Mouse (Mus musculus): ENCODE results near the gene Egflam. TPM values are rescaled to one million over a fixed set of nuclear protein-coding genes. Genes with fewer than 3 reads are reported as not detected.
A peak's percentile ranks its signal among the peaks of the same experiment; 100 is the strongest.

Egflam gene
- polyA plus RNA-seq, 1 experiment from 2014 or later, result 21.3 TPM

DNA sequence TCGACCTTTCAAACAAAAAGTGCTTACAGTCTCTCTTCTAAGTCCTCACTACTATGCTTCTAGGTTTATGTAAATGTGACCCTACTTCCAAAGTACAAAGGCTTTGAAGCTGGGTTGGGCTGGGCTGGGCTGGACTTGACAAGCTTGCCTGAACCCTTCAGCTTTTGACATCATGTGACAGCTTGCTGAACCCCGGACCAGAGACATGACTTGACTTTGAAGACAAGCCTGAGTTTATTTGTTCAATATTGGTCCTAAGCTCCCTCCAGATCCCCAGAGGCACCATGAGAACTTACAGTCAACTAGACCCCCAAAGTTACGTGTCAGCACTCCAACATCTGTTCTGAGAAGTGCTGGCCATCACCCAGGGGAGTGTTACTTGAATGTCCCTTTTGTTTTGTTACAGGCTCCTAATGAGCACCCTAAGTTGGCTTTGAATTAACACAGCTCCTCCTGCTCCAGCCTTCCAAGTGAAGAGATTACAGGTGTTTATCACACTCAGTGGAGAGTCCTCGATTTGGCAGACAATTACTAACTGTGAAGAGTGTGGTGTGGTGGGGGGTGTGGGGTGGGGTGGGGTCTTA is 109.3 kb downstream of the Egflam start:
- Histone ChIP-seq H3K4me3 (no peak overlapping the region), H3K9ac (no peak overlapping the region), H3K36me3 (no peaks in the 10 kb centered on the region), H3K27ac (no peak overlapping the region), H3K4me2 (replicated peaks) (no peak overlapping the region), H3K4me1 (no peaks in the 10 kb centered on the region), H3K27me3 (no peaks in the 10 kb centered on the region), H3K9me3 (no peaks in the 10 kb centered on the region)
- 39% methylated on average over 4 of the region's 4 CpGs for WGBS
- no peak for ATAC-seq (ENCODE audit: insufficient number of reproducible peaks, insufficient read depth, low FRiP score, low TSS enrichment)

DNA sequence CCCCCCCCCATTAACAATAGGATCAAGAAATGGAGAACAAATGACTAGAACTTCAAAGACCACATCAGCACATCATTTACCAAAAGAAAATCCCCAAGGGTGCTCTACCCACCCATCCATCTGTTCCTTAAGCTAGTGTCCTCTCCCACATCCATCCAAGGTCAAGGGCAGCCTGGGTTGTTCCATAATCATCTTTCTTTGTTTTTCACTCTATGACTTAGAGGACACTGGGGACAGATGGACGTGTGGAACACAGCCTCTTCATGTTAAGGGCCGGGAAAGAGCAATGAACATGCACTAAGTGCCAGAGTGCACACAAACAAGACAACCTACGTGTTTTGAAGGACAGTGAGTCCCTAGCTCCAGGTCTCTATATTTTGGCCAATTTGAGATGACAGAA is 110.3 kb downstream of the Egflam start:
- 82% methylated on average over 3 of the region's 3 CpGs for WGBS
- no peak overlapping the region for H3K9ac ChIP-seq
- H3K9me3 ChIP-seq, result no peaks in the 10 kb centered on the region
- H3K36me3 ChIP-seq, result no peaks in the 10 kb centered on the region
- no peak overlapping the region for H3K4me2 ChIP-seq (replicated peaks)
- H3K27me3 ChIP-seq, result no peaks in the 10 kb centered on the region
- ATAC-seq (ENCODE audit: insufficient number of reproducible peaks, insufficient read depth, low FRiP score, low TSS enrichment), result no peak
- no peak overlapping the region for H3K4me3 ChIP-seq
- H3K27ac ChIP-seq, result no peak overlapping the region
- H3K4me1 ChIP-seq, result no peaks in the 10 kb centered on the region

GRCm38 (mm10) chr15:7281579-7281978 is 116.6 kb downstream of the Egflam start:
- Histone ChIP-seq H3K27me3 (no peaks in the 10 kb centered on the region), H3K36me3 (no peaks in the 10 kb centered on the region), H3K9me3 (no peaks in the 10 kb centered on the region), H3K4me3 (no peak overlapping the region), H3K4me1 (no peaks in the 10 kb centered on the region), H3K27ac (no peak overlapping the region), H3K4me2 (replicated peaks) (no peak overlapping the region), H3K9ac (no peak overlapping the region)
- WGBS, result 66% methylated on average over 6 of the region's 6 CpGs
- no peak for ATAC-seq (ENCODE audit: insufficient number of reproducible peaks, insufficient read depth, low FRiP score, low TSS enrichment)

GRCm38 (mm10) chr15:7263822-7264221 is 134.4 kb downstream of the Egflam start:
- ATAC-seq (ENCODE audit: insufficient number of reproducible peaks, insufficient read depth, low FRiP score, low TSS enrichment), result 0 out of 2 replicates have a peak, but pooled peaks have one; percentile 35
- no peaks in the 10 kb centered on the region for H3K36me3 ChIP-seq
- no peak overlapping the region for H3K27ac ChIP-seq
- H3K4me3 ChIP-seq, result no peak overlapping the region
- WGBS, result 14% methylated on average over 3 of the region's 3 CpGs
- H3K4me1 ChIP-seq, result no peaks in the 10 kb centered on the region
- no peaks in the 10 kb centered on the region for H3K9me3 ChIP-seq
- H3K27me3 ChIP-seq, result no peaks in the 10 kb centered on the region
- no peak overlapping the region for H3K4me2 ChIP-seq (replicated peaks)
- no peak overlapping the region for H3K9ac ChIP-seq

DNA sequence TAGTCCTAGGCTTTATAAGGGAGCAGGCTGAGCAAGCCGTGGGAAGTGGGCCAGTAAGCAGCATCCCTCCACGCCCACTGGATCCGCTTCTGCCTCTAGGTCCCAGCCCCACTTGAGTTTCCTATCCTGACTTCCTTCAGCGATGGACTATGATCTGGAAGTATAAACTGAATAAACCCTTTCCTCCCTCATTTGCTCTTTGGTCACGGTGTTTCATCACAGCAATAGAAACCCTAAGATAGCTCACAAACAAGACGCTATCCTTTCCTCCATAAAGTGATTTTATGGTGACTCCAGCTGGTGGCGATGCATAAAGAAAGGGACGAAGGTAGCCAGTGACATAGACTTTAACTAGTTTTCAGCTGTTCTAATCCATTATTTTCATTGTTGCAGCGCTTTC is 134.9 kb downstream of the Egflam start:
- Histone ChIP-seq H3K27ac (no peak overlapping the region), H3K9me3 (no peaks in the 10 kb centered on the region), H3K36me3 (no peaks in the 10 kb centered on the region), H3K27me3 (no peaks in the 10 kb centered on the region), H3K4me1 (no peaks in the 10 kb centered on the region), H3K9ac (no peak overlapping the region), H3K4me3 (no peak overlapping the region), H3K4me2 (replicated peaks) (no peak overlapping the region)
- ATAC-seq (ENCODE audit: insufficient number of reproducible peaks, insufficient read depth, low FRiP score, low TSS enrichment), result no peak
- 95% methylated on average over 9 of the region's 9 CpGs for WGBS

DNA sequence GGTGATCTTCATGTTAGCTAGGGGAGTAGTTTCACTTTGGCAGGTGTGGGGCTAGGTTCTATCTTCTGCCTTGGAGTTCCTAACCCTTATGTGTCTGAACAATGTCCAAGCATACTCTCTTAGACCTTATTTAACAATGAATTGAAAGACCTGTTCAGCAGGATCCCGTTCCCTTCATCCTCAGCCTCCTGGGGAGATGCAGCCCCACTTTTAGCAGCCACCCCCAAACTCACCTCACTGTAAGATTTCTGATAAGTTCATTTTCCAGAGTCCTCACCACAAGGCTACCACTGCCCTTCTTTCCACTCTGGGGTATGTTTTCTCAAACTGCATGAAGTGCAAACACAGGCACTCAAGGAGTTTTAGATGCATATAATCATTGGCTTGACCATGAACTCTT is 136.8 kb downstream of the Egflam start:
- ATAC-seq (ENCODE audit: insufficient number of reproducible peaks, insufficient read depth, low FRiP score, low TSS enrichment), result no peak
- WGBS, result 84% methylated on average over 1 of the region's 1 CpGs
- H3K4me2 ChIP-seq (replicated peaks), result no peak overlapping the region

GRCm38 (mm10) chr15:7256577-7256976 is 141.6 kb downstream of the Egflam start:
- Histone ChIP-seq H3K27ac (no peak overlapping the region), H3K4me3 (no peak overlapping the region), H3K4me1 (no peaks in the 10 kb centered on the region), H3K4me2 (replicated peaks) (no peak overlapping the region), H3K27me3 (no peaks in the 10 kb centered on the region), H3K9ac (no peak overlapping the region), H3K9me3 (no peaks in the 10 kb centered on the region), H3K36me3 (no peaks in the 10 kb centered on the region)
- no peak for ATAC-seq (ENCODE audit: insufficient number of reproducible peaks, insufficient read depth, low FRiP score, low TSS enrichment)
- 85% methylated on average over 3 of the region's 3 CpGs for WGBS

More for the DNA sequence above, 136.8 kb downstream of the Egflam start:
- H3K9me3 ChIP-seq, result no peaks in the 10 kb centered on the region
- no peaks in the 10 kb centered on the region for H3K4me1 ChIP-seq
- H3K27ac ChIP-seq, result no peak overlapping the region
- no peak overlapping the region for H3K9ac ChIP-seq
- no peaks in the 10 kb centered on the region for H3K36me3 ChIP-seq
- no peaks in the 10 kb centered on the region for H3K27me3 ChIP-seq
- H3K4me3 ChIP-seq, result no peak overlapping the region

DNA sequence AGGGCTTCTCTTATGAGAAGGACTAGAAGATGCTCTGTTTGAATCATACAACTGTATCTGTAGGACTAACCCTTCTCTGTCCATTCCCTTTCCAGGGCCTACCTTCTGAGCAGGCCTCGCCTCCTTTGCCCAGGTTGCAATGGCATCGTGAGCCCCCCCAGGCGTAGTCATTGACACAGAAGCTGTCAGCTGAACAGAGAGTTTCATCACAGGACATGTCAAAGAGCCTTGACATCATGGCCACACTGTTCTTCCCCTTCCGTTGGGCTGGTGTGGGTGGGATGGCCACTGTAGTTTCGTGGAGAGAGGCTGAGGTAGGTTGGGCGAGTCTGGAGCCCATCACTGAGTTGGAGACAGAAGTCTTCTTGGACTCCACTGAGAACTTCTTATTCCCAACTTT is 144.9 kb downstream of the Egflam start:
- peaks cover 18% of the 10 kb centered on the region for H3K36me3 ChIP-seq
- 0 out of 2 replicates have a peak, but pooled peaks cover 7% of the 10 kb centered on the region for H3K9me3 ChIP-seq
- H3K27me3 ChIP-seq, result no peaks in the 10 kb centered on the region
- H3K4me1 ChIP-seq, result no peaks in the 10 kb centered on the region
- no peak overlapping the region for H3K4me2 ChIP-seq (replicated peaks)
- H3K4me3 ChIP-seq, result no peak overlapping the region
- WGBS, result 94% methylated on average over 6 of the region's 6 CpGs
- no peak for ATAC-seq (ENCODE audit: insufficient number of reproducible peaks, insufficient read depth, low FRiP score, low TSS enrichment)
- no peak overlapping the region for H3K9ac ChIP-seq
- no peak overlapping the region for H3K27ac ChIP-seq

DNA sequence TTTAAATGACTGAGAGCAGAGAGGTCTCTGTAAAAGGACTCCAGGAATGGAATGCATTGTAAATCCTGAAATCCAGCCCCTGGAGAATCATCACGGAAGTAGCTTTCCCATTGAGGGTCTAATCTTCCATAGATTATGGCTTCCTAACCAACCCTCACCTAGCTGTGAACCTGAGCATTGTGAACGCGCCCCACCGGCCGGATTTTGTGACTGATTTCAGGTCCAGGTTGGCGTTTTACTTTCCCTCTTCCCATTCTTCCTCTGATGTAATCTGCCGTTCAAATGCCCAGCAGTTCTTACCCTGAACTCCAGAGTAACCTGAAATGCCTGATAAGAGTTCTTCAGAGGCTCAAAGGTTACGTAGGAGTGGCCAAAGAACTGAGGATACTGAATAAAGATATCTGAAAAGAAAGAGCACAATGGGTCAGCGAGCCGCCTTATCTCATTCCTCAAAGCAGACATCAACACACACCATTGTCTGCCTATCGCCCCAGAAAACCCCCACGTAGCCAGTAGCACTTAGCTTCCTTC is 146.0 kb downstream of the Egflam start:
- Histone ChIP-seq H3K9ac (no peak overlapping the region), H3K4me2 (replicated peaks) (no peak overlapping the region), H3K27me3 (no peaks in the 10 kb centered on the region), H3K36me3 (peaks cover 18% of the 10 kb centered on the region), H3K27ac (no peak overlapping the region), H3K4me3 (no peak overlapping the region), H3K4me1 (no peaks in the 10 kb centered on the region), H3K9me3 (0 out of 2 replicates have a peak, but pooled peaks cover 7% of the 10 kb centered on the region)
- 81% methylated on average over 12 of the region's 12 CpGs for WGBS
- ATAC-seq (ENCODE audit: insufficient number of reproducible peaks, insufficient read depth, low FRiP score, low TSS enrichment), result no peak

- Histone ChIP-seq H3K9ac (no peak overlapping the region), H3K4me1 (no peaks in the 10 kb centered on the region), H3K4me2 (replicated peaks) (no peak overlapping the region), H3K9me3 (0 out of 2 replicates have a peak, but pooled peaks cover 7% of the 10 kb centered on the region), H3K36me3 (peaks cover 18% of the 10 kb centered on the region), H3K4me3 (no peak overlapping the region), H3K27ac (no peak overlapping the region), H3K27me3 (no peaks in the 10 kb centered on the region)
- no peak for ATAC-seq (ENCODE audit: insufficient number of reproducible peaks, insufficient read depth, low FRiP score, low TSS enrichment)
- 95% methylated on average over 9 of the region's 9 CpGs for WGBS
These were observed 147.2 kb downstream of the Egflam start for GRCm38 (mm10) chr15:7251042-7251441.

- H3K9me3 ChIP-seq, result 0 out of 2 replicates have a peak, but pooled peaks cover 7% of the 10 kb centered on the region
These were observed 149.0 kb downstream of the Egflam start for GRCm38 (mm10) chr15:7249216-7249615.

GRCm38 (mm10) chr15:7247321-7247720 is 150.9 kb downstream of the Egflam start:
- Histone ChIP-seq H3K27me3 (no peaks in the 10 kb centered on the region), H3K4me3 (no peak overlapping the region), H3K4me1 (no peaks in the 10 kb centered on the region), H3K4me2 (replicated peaks) (no peak overlapping the region), H3K36me3 (peaks cover 18% of the 10 kb centered on the region), H3K9ac (no peak overlapping the region), H3K9me3 (0 out of 2 replicates have a peak, but pooled peaks cover 7% of the 10 kb centered on the region), H3K27ac (no peak overlapping the region)
- WGBS, result 85% methylated on average over 8 of the region's 8 CpGs
- ATAC-seq (ENCODE audit: insufficient number of reproducible peaks, insufficient read depth, low FRiP score, low TSS enrichment), result no peak

More at GRCm38 (mm10) chr15:7249216-7249615, 149.0 kb downstream of the Egflam start:
- Histone ChIP-seq H3K4me2 (replicated peaks) (no peak overlapping the region), H3K4me3 (no peak overlapping the region), H3K27ac (no peak overlapping the region), H3K36me3 (peaks cover 18% of the 10 kb centered on the region), H3K27me3 (no peaks in the 10 kb centered on the region), H3K9ac (no peak overlapping the region), H3K4me1 (no peaks in the 10 kb centered on the region)
- WGBS, result 85% methylated on average over 4 of the region's 4 CpGs
- ATAC-seq (ENCODE audit: insufficient number of reproducible peaks, insufficient read depth, low FRiP score, low TSS enrichment), result no peak
